Mouse (Mus musculus): ENCODE results near the gene Tle2.

GRCm38 (mm10) chr10:81588739-81589138 lies 14.4 kb downstream of the Tle2 start:
- TF ChIP-seq CTCF (IDR thresholded peaks at IDR 0.05; ENCODE audit: borderline replicate concordance, control insufficient read depth, extremely low read depth, insufficient read depth, low read length, poor library complexity) (no peak), POLR2A (IDR thresholded peaks at IDR 0.05; ENCODE audit: control insufficient read depth, extremely low read depth, insufficient read depth, low read length, poor library complexity) (no peak)
